Mouse (Mus musculus) brain, embryonic 14.5 days (tissue): ENCODE measurements around the gene Adgrf2. TPM values are rescaled to one million over a fixed set of nuclear protein-coding genes. Genes with fewer than 3 reads are reported as not detected.

Experiments used
- DNase-seq: peaks from one replicate; pipeline ENCODE4 v3.0.0-alpha.2; 2011; ENCODE audit warnings: low read depth
- CTCF ChIP-seq: fragments of 200-500 bp; IDR thresholded peaks from 2 replicates; pipeline ENCODE4 v1.5.1; 2012; ENCODE audit warnings: inconsistent platforms, mild to moderate bottlenecking, moderate library complexity, borderline replicate concordance; ENCODE audit not compliant: insufficient read depth, insufficient read length; ENCODE audit errors: extremely low read depth
- POLR2A ChIP-seq: fragments of 200-500 bp; IDR thresholded peaks from 2 replicates; pipeline ENCODE4 v1.6.1; 2012; ENCODE audit warnings: mild to moderate bottlenecking, inconsistent platforms, borderline replicate concordance; ENCODE audit not compliant: poor library complexity, insufficient read depth, insufficient read length, severe bottlenecking; ENCODE audit errors: extremely low read depth
- polyA plus RNA-seq: library from polyadenylated mRNA; depleted of rRNA; stranded (reverse); fragments of >200 nt; gene quantifications from 2 replicates; pipeline ENCODE4 v1.2.3, GENCODE M21; 2012; rRNA removed

Gene Adgrf2
- 0.45 and 0.54 TPM in 2 replicates for polyA plus RNA-seq

DNA sequence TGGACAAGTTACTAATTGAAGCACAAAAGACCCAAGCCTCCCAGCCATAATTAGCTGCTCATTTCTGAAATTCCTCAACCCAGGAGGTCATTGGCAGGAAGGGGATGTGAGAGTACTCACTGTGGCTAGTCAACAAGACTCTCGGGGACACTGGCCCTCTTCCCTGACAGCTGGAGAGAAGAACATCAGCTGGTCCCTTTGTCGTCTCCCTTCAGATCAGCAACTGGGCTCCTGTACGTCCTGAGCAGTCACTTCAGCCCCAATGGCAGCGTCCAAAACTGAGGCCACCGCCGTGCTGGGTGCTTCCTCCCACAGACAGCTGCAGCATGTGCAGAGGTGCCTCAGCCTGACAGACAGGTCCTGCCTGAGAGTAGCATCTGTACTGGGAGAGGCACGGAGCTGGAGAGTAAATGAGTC is at the start of gene Adgrf2:
Gene Adgrf2, minus strand, starts transcription at position 379 of the 417 bp plus-strand sequence.
- peak; percentile 5 for DNase-seq
- no peak for TF ChIP-seq CTCF
- TF ChIP-seq POLR2A = no peak

GRCm38 (mm10) chr17:42790787-42791186 is 48.8 kb upstream of the Adgrf2 start:
- peak; percentile 38 for DNase-seq
- TF ChIP-seq CTCF = no peak
- TF ChIP-seq POLR2A = no peak

- no peak for DNase-seq
- TF ChIP-seq CTCF (no peak), POLR2A (no peak)
Observed at GRCm38 (mm10) chr17:42789723-42790122, 47.7 kb upstream of the Adgrf2 start.

GRCm38 (mm10) chr17:42788686-42789453 is 46.9 kb upstream of the Adgrf2 start:
- DNase-seq = no peak
- TF ChIP-seq POLR2A (no peak), CTCF (no peak)

- DNase-seq = peak; percentile 85
- TF ChIP-seq POLR2A (no peak), CTCF (peak; percentile 79; the same call in 1 of the 2 replicates)
Observed at GRCm38 (mm10) chr17:42782156-42782757, 40.3 kb upstream of the Adgrf2 start.

DNA sequence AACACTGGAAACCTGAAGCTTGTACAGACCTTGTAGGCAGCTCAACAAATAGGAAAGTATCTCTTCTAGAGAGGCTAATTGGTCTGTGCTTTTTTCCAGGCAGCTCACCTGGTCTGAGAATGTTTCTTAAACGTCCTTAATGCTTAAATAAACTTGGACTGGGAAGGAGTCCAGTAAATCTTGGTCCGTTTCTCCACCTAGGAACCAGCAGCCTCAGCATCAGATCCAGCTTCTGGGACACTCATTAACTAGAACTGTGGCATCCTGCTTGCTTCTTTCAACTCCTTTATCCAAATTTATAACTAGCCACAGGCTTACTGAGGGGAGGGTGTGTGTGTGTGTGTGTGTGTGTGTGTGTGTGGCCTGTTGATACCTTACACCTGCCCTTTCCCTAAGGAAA is 11.8 kb upstream of the Adgrf2 start:
- DNase-seq = no peak
- no peak for TF ChIP-seq CTCF
- no peak for TF ChIP-seq POLR2A

DNA sequence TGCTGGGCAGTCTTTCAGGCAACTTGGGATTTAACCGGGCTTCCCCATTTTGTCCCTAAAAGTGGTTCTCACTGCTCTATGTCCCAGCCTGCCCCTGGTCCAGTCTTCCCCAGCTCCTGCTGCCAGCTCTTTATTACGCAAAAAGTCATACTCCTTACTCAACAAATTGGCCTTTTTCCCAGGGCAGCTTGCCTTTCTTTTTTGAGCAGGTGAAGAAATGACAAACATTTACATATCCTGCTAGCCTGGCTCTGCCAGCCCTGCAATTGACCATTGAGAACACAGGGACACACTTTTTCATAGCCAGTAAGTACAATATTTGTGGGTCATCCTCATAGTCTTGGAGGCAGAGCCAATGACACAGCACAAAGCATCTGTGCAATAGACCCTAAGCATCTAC is 10.2 kb upstream of the Adgrf2 start:
- DNase-seq = no peak
- TF ChIP-seq CTCF = no peak
- no peak for TF ChIP-seq POLR2A

GRCm38 (mm10) chr17:42745657-42746420 is 3.9 kb upstream of the Adgrf2 start:
- no peak for DNase-seq
- TF ChIP-seq CTCF (no peak), POLR2A (no peak)

DNA sequence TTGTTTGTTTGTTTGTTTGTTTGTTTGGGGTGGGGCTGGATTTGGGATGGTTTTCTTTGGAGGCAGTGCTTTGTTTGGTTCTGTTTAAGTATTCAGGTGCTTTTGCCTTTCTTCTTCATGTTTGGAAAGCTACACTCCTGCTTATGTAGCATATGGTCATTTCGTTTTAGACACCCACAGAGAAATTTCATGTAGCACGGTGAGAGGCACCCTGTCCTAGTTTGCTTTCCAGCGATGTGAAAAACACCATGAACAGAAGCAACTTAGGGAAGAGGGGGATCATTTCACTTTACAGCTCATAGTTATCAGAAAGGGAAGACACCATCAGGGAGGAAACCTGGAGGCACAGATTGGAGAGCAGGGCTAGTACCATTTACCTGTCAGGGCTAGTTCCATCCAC is 844 bp upstream of the Adgrf2 start:
- TF ChIP-seq CTCF (no peak), POLR2A (no peak)
- no peak for DNase-seq

GRCm38 (mm10) chr17:42738794-42739193 is 3.2 kb downstream of the Adgrf2 start:
- no peak for DNase-seq
- TF ChIP-seq POLR2A (no peak), CTCF (no peak)

DNA sequence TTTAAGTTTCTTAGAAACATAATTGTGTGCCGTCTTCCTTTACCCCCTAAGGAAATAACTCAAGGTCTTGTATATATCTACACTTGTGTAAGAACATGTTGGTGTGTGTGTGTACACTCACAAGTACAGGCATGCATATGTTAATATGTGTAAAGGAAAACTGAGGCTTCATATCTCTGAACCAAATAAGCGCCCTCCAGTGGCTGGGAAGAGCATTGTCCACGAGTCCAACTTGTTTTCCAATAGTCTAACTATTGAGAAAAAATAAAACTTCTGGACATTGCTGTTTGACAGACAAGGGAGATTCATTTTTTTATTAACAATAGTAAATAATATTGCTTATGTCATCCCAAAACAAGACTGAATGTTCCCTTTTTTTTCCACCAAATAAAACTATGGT is 24.8 kb downstream of the Adgrf2 start:
- TF ChIP-seq POLR2A = no peak
- TF ChIP-seq CTCF = peak; percentile 14; the same call in 1 of the 2 replicates
- no peak for DNase-seq
